Mouse (Mus musculus): Measurements from ENCODE around the gene Tmem52. TPM values are rescaled to one million over a fixed set of nuclear protein-coding genes. Genes with fewer than 3 reads are reported as not detected.

Gene Tmem52
- polyA plus RNA-seq, 1 experiment from 2014 or later = not detected

GRCm38 (mm10) chr4:155517948-155518517 is 49.1 kb downstream of the Tmem52 start:
- H3K27ac ChIP-seq (ENCODE audit: low read length) = no peak overlapping the region
- no peaks in the 10 kb centered on the region for H3K36me3 ChIP-seq (ENCODE audit: control insufficient read depth, insufficient read depth)
- ATAC-seq = no peak
- no peaks in the 10 kb centered on the region for H3K27me3 ChIP-seq (replicated peaks; ENCODE audit: control insufficient read depth, insufficient read depth, low read length)
- no peak overlapping the region for H3K4me2 ChIP-seq (ENCODE audit: low read length)
- no peaks in the 10 kb centered on the region for H3K4me1 ChIP-seq (replicated peaks; ENCODE audit: control insufficient read depth, insufficient read depth, low read length)
- H3K9ac ChIP-seq (replicated peaks; ENCODE audit: low read depth, low read length) = no peak overlapping the region
- no peak overlapping the region for H3K4me3 ChIP-seq (replicated peaks; ENCODE audit: low read length)
- 89% methylated on average over 7 of the region's 7 CpGs for WGBS
- no peaks in the 10 kb centered on the region for H3K9me3 ChIP-seq (ENCODE audit: control insufficient read depth, low read length)

Other genes with a start within 250 kb of the Tmem52 start
- gene Ski, start 246.5 kb upstream of the Tmem52 start, polyA plus RNA-seq (2015; fragmentation: Nextera tagmentation; extraction: Ambion mirVana) = 15.8 and 16.0 TPM in 2 replicates
- 79.4 and 84.0 TPM in 2 replicates for gene Faap20, start 219.3 kb upstream of the Tmem52 start, polyA plus RNA-seq (2015; fragmentation: Nextera tagmentation; extraction: Ambion mirVana)
- gene Prkcz, start 107.8 kb upstream of the Tmem52 start, polyA plus RNA-seq (2015; fragmentation: Nextera tagmentation; extraction: Ambion mirVana) = 68.9 and 86.5 TPM in 2 replicates
- gene Gabrd, start 71.0 kb upstream of the Tmem52 start, polyA plus RNA-seq (2015; fragmentation: Nextera tagmentation; extraction: Ambion mirVana) = 2.2 and 3.2 TPM in 2 replicates
- 4.2 and 4.9 TPM in 2 replicates for gene Cfap74, start 59.9 kb upstream of the Tmem52 start, polyA plus RNA-seq (2015; fragmentation: Nextera tagmentation; extraction: Ambion mirVana)
- 1,158 and 1,178 TPM in 2 replicates for gene Gnb1, start 22.2 kb downstream of the Tmem52 start, polyA plus RNA-seq (2015; fragmentation: Nextera tagmentation; extraction: Ambion mirVana)
- gene Nadk, start 93.3 kb downstream of the Tmem52 start, polyA plus RNA-seq (2015; fragmentation: Nextera tagmentation; extraction: Ambion mirVana) = 113 and 120 TPM in 2 replicates
- 12.0 and 12.9 TPM in 2 replicates for gene Slc35e2, start 132.3 kb downstream of the Tmem52 start, polyA plus RNA-seq (2015; fragmentation: Nextera tagmentation; extraction: Ambion mirVana)
- gene Cdk11b, start 155.7 kb downstream of the Tmem52 start, polyA plus RNA-seq (2015; fragmentation: Nextera tagmentation; extraction: Ambion mirVana) = 62.4 and 65.2 TPM in 2 replicates
- gene Gm10563, start 176.3 kb downstream of the Tmem52 start, polyA plus RNA-seq (2015; fragmentation: Nextera tagmentation; extraction: Ambion mirVana) = not detected in 2 replicates
- gene Mmp23, start 184.3 kb downstream of the Tmem52 start, polyA plus RNA-seq (2015; fragmentation: Nextera tagmentation; extraction: Ambion mirVana) = 3.0 and 3.2 TPM in 2 replicates
- gene Mib2, start 200.1 kb downstream of the Tmem52 start, polyA plus RNA-seq (2015; fragmentation: Nextera tagmentation; extraction: Ambion mirVana) = 49.8 and 63.1 TPM in 2 replicates
- gene Fndc10, start 225.2 kb downstream of the Tmem52 start, polyA plus RNA-seq (2015; fragmentation: Nextera tagmentation; extraction: Ambion mirVana) = 4.8 and 7.5 TPM in 2 replicates
- gene Ssu72, start 235.7 kb downstream of the Tmem52 start, polyA plus RNA-seq (2015; fragmentation: Nextera tagmentation; extraction: Ambion mirVana) = 134 and 150 TPM in 2 replicates

All from forebrain, embryonic 16.5 days (tissue).